Mouse (Mus musculus): ENCODE results near the gene Bbip1.

- TF ChIP-seq POLR2A (IDR thresholded peaks at IDR 0.05; ENCODE audit: low read depth, low read length) (no peak), CTCF (IDR thresholded peaks at IDR 0.05; ENCODE audit: borderline replicate concordance, insufficient read depth, low read length) (no peak)
Measured at GRCm38 (mm10) chr19:53890781-53891251, 53.6 kb downstream of the Bbip1 start.
